Mouse (Mus musculus) liver, postnatal 0 days (tissue): ENCODE results near the gene Mapk1. TPM values are rescaled to one million over a fixed set of nuclear protein-coding genes. Genes with fewer than 3 reads are reported as not detected.

Experiments used
- ATAC-seq: fragments of 200-750 bp; cut with Nextera tagmentation; 2 replicates; pipeline ENCODE4 v1.8.0; 2017; ENCODE audit warnings: mild to moderate bottlenecking, moderate library complexity
- DNase-seq: peaks from one replicate; pipeline ENCODE4 v3.0.0-alpha.2; 2016
- H3K27ac ChIP-seq: fragments of 300-500 bp; sonication (generic); 2 replicates; pipeline ENCODE4 v1.5.1; 2014; ENCODE audit warnings: antibody characterized with exemption, moderate library complexity, mild to moderate bottlenecking, low read depth
- H3K27me3 ChIP-seq: fragments of 300-500 bp; sonication (generic); 2 replicates; pipeline ENCODE4 v1.6.1; 2014; ENCODE audit warnings: low read length, control low read depth, mixed read lengths; ENCODE audit not compliant: insufficient read depth
- H3K36me3 ChIP-seq: fragments of 300-500 bp; sonication (generic); replicated peaks from 2 replicates; pipeline ENCODE4 v1.6.1; 2014; ENCODE audit warnings: mild to moderate bottlenecking, control low read depth, low read length, moderate library complexity, mixed read lengths; ENCODE audit not compliant: insufficient read depth
- H3K4me1 ChIP-seq: fragments of 300-500 bp; sonication (generic); 2 replicates; pipeline ENCODE4 v1.6.1; 2014; ENCODE audit warnings: antibody characterized with exemption, mild to moderate bottlenecking, control low read depth; ENCODE audit not compliant: insufficient read depth
- H3K4me2 ChIP-seq: fragments of 300-500 bp; sonication (generic); 2 replicates; pipeline ENCODE4 v1.6.1; 2014; ENCODE audit warnings: low read depth, mild to moderate bottlenecking, low read length, moderate library complexity, mixed read lengths
- H3K4me3 ChIP-seq: fragments of 300-500 bp; sonication (generic); 2 replicates; pipeline ENCODE4 v1.5.1; 2014; ENCODE audit warnings: low read depth, low read length
- H3K9ac ChIP-seq: fragments of 300-500 bp; sonication (generic); replicated peaks from 2 replicates; pipeline ENCODE4 v1.6.1; 2014; ENCODE audit warnings: mild to moderate bottlenecking, moderate library complexity
- H3K9me3 ChIP-seq: fragments of 300-500 bp; sonication (generic); 2 replicates; pipeline ENCODE4 v1.6.1; 2016; ENCODE audit warnings: mild to moderate bottlenecking, control low read depth, low read length, mixed read lengths
- CTCF ChIP-seq: sonication (generic); IDR thresholded peaks from 2 replicates; pipeline ENCODE4 v1.5.1; 2016; ENCODE audit warnings: antibody characterized with exemption, low read depth
- EP300 ChIP-seq: IDR thresholded peaks from 2 replicates; pipeline ENCODE4 v1.6.1; 2016; ENCODE audit warnings: antibody characterized with exemption, low read depth, mild to moderate bottlenecking
- WGBS: fragments of 180-500 bp; shearing (Covaris S2); extraction: QIAGEN DNeasy Blood & Tissue Kit; methylation state at CpG from one replicate; pipeline ENCODE4 v1.1.7; 2014; ENCODE audit not compliant: insufficient replicate concordance; 5-methylcytosine and 5-hydroxymethylcytosine counted together
- polyA plus RNA-seq: library from polyadenylated mRNA; unstranded; fragments of >200 nt; fragmentation: Nextera tagmentation; extraction: Ambion mirVana; gene quantifications from 2 replicates; pipeline ENCODE4 v1.2.1, GENCODE M21; 2015

Gene Mapk1
- 56.3 and 56.8 TPM in 2 replicates for polyA plus RNA-seq

GRCm38 (mm10) chr16:16983131-16983533 is at the start of gene Mapk1:
Gene Mapk1, plus strand, starts transcription at chr16:16983382.
- WGBS = under 1% methylated on average over 28 of the region's 35 CpGs
- peaks cover 19% of the 10 kb centered on the region for H3K4me1 ChIP-seq

GRCm38 (mm10) chr16:16939543-16939942 is 43.6 kb upstream of the Mapk1 start:
- no peak overlapping the region for H3K9ac ChIP-seq
- ATAC-seq (no peak), DNase-seq (no peak)
- no peaks in the 10 kb centered on the region for H3K4me1 ChIP-seq
- H3K4me2 ChIP-seq = no peak overlapping the region
- no peaks in the 10 kb centered on the region for H3K9me3 ChIP-seq
- no peaks in the 10 kb centered on the region for H3K27me3 ChIP-seq
- H3K27ac ChIP-seq = no peak overlapping the region
- TF ChIP-seq EP300 (no peak), CTCF (no peak)
- WGBS = 74% methylated on average over 9 of the region's 9 CpGs
- H3K4me3 ChIP-seq = no peak overlapping the region
- no peaks in the 10 kb centered on the region for H3K36me3 ChIP-seq

More at GRCm38 (mm10) chr16:16983131-16983533, at the start of gene Mapk1:
- Histone ChIP-seq H3K9me3 (no peaks in the 10 kb centered on the region), H3K4me3 (peak within 1 kb of the TSS; percentile 82), H3K4me2 (peak within 1 kb of the TSS; percentile 96), H3K9ac (peak within 1 kb of the TSS; percentile 85), H3K27ac (peak within 1 kb of the TSS; percentile 84), H3K36me3 (0 out of 2 replicates have a peak, but pooled peaks cover 8% of the 10 kb centered on the region), H3K27me3 (no peaks in the 10 kb centered on the region)
- no peak for TF ChIP-seq EP300
- no peak for TF ChIP-seq CTCF
- peak; percentile 97 for DNase-seq
- ATAC-seq = peak; percentile 98

DNA sequence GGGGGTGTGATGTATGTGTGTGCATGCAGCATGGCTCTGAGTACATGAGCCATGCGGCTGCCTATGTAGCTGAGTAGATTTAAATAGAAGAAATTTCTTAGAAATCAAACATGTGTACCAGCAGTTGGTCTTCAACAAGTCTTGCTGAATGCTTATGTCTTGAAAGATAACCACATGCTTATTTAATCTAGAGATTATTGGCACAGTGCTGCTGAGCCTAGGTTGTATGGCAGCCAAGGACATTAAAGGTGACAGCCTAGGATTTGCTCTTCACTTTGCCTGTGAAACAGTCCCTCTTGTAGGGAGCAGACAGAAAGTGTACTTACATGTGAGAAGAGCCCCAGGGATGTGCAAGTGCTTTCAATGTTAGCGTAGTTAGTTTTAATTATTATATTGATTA is 42.1 kb upstream of the Mapk1 start:
- TF ChIP-seq EP300 = peak; percentile 24; the same call in 1 of the 2 replicates
- TF ChIP-seq CTCF = no peak
- Histone ChIP-seq H3K27me3 (no peaks in the 10 kb centered on the region), H3K4me2 (no peak overlapping the region), H3K4me3 (no peak overlapping the region), H3K9me3 (no peaks in the 10 kb centered on the region), H3K36me3 (no peaks in the 10 kb centered on the region), H3K9ac (no peak overlapping the region), H3K27ac (no peak overlapping the region), H3K4me1 (no peaks in the 10 kb centered on the region)
- ATAC-seq (0 out of 2 replicates have a peak, but pooled peaks have one; percentile 19), DNase-seq (no peak)
- 74% methylated on average over 2 of the region's 2 CpGs for WGBS

GRCm38 (mm10) chr16:16958575-16958974 is 24.6 kb upstream of the Mapk1 start:
- no peaks in the 10 kb centered on the region for H3K36me3 ChIP-seq
- H3K4me3 ChIP-seq = no peak overlapping the region
- TF ChIP-seq CTCF (no peak), EP300 (no peak)
- 40% methylated on average over 3 of the region's 5 CpGs for WGBS
- no peak for ATAC-seq
- H3K27me3 ChIP-seq = no peaks in the 10 kb centered on the region
- H3K9me3 ChIP-seq = no peaks in the 10 kb centered on the region
- DNase-seq = no peak
- no peak overlapping the region for H3K9ac ChIP-seq
- no peaks in the 10 kb centered on the region for H3K4me1 ChIP-seq
- no peak overlapping the region for H3K4me2 ChIP-seq
- H3K27ac ChIP-seq = no peak overlapping the region

- WGBS = 83% methylated on average over 6 of the region's 6 CpGs
- H3K27me3 ChIP-seq = no peaks in the 10 kb centered on the region
Measured at GRCm38 (mm10) chr16:16959907-16960306, 23.3 kb upstream of the Mapk1 start.

GRCm38 (mm10) chr16:16965149-16965548 is 18.0 kb upstream of the Mapk1 start:
- Histone ChIP-seq H3K4me3 (no peak overlapping the region), H3K9me3 (no peaks in the 10 kb centered on the region), H3K9ac (no peak overlapping the region), H3K4me2 (no peak overlapping the region), H3K4me1 (no peaks in the 10 kb centered on the region), H3K27me3 (no peaks in the 10 kb centered on the region), H3K27ac (no peak overlapping the region), H3K36me3 (no peaks in the 10 kb centered on the region)
- DNase-seq = no peak
- TF ChIP-seq CTCF (no peak), EP300 (no peak)
- ATAC-seq = no peak
- WGBS = 43% methylated on average over 1 of the region's 1 CpGs

More at GRCm38 (mm10) chr16:16959907-16960306, 23.3 kb upstream of the Mapk1 start:
- Histone ChIP-seq H3K4me1 (no peaks in the 10 kb centered on the region), H3K27ac (no peak overlapping the region), H3K36me3 (no peaks in the 10 kb centered on the region), H3K4me3 (no peak overlapping the region), H3K9ac (no peak overlapping the region), H3K9me3 (no peaks in the 10 kb centered on the region), H3K4me2 (no peak overlapping the region)
- no peak for ATAC-seq
- no peak for TF ChIP-seq CTCF
- no peak for TF ChIP-seq EP300
- DNase-seq = no peak

- DNase-seq (no peak), ATAC-seq (no peak)
- Histone ChIP-seq H3K27ac (no peak overlapping the region), H3K9me3 (no peaks in the 10 kb centered on the region), H3K4me3 (no peak overlapping the region), H3K4me1 (no peaks in the 10 kb centered on the region), H3K4me2 (no peak overlapping the region), H3K9ac (no peak overlapping the region), H3K27me3 (no peaks in the 10 kb centered on the region), H3K36me3 (no peaks in the 10 kb centered on the region)
- no peak for TF ChIP-seq CTCF
- TF ChIP-seq EP300 = no peak
Measured at GRCm38 (mm10) chr16:16966290-16966689, 16.9 kb upstream of the Mapk1 start.
